Mouse (Mus musculus): ENCODE results near the gene Olfr948. TPM values are rescaled to one million over a fixed set of nuclear protein-coding genes. Genes with fewer than 3 reads are reported as not detected.

The Olfr948 gene
- polyA plus RNA-seq (2015; fragmentation: Illumina TruSeq; extraction: RNeasy Lipid Tissue Mini Kit (QIAGEN cat#74804); ENCODE audit: low read depth, low replicate concordance): not detected

DNA sequence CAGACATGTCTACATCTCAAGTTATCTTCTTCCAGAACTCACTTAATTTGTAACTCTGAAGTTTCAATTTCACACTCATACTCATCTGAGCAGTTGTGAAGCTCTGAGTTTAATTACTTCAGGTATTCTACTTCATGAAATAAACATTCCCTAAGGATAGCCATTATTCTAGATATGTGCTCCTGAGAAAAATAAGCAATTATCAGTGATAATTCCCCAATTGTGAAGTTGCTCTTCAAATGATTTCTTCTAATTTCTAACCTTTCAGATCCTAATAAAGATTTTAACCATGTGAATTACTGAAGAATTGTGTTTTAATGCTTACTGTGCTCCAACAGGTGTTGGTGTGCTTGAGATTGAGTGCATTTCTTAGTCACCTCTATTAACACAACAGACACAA is at the start of gene Olfr948:
TSS of gene Olfr948 (minus strand) at position 101 of the 400 bp plus-strand sequence.

DNA sequence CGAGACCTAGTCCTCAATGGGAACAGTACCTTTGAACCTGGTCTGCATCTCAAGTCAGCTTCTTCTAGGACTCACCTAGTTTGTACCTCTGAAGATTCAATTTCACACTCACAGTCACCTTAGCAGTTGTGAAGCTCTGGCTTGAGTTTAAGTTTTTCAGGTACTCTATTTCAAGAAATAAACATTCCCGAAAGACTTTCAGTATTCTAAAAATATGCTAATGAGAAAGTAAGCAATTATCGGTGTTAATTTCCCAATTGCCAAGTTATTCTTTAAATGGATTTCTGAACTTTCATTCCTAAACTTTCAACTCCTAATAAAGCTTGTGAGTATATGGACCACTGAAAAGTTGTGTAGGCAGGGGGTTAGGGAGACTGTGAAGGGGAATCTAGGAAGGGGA is 49.1 kb downstream of the Olfr948 start, which contains the start of gene Olfr945:
TSS of gene Olfr945 (minus strand) at position 101 of the 400 bp plus-strand sequence.

Other genes with a start within 250 kb of the Olfr948 start
- gene Olfr938, start 247.2 kb downstream of the Olfr948 start, polyA plus RNA-seq (2015; fragmentation: Illumina TruSeq; extraction: RNeasy Lipid Tissue Mini Kit (QIAGEN cat#74804); ENCODE audit: low read depth, low replicate concordance): not detected
- not detected for gene Olfr27, start 197.9 kb downstream of the Olfr948 start, polyA plus RNA-seq (2015; fragmentation: Illumina TruSeq; extraction: RNeasy Lipid Tissue Mini Kit (QIAGEN cat#74804); ENCODE audit: low read depth, low replicate concordance)
- gene Olfr943, start 159.7 kb downstream of the Olfr948 start, polyA plus RNA-seq (2015; fragmentation: Illumina TruSeq; extraction: RNeasy Lipid Tissue Mini Kit (QIAGEN cat#74804); ENCODE audit: low read depth, low replicate concordance): not detected
- gene Olfr944, start 124.1 kb downstream of the Olfr948 start, polyA plus RNA-seq (2015; fragmentation: Illumina TruSeq; extraction: RNeasy Lipid Tissue Mini Kit (QIAGEN cat#74804); ENCODE audit: low read depth, low replicate concordance): not detected
- gene Olfr1537, start 76.1 kb downstream of the Olfr948 start, polyA plus RNA-seq (2015; fragmentation: Illumina TruSeq; extraction: RNeasy Lipid Tissue Mini Kit (QIAGEN cat#74804); ENCODE audit: low read depth, low replicate concordance): not detected
- gene Olfr945, start 49.2 kb downstream of the Olfr948 start, polyA plus RNA-seq (2015; fragmentation: Illumina TruSeq; extraction: RNeasy Lipid Tissue Mini Kit (QIAGEN cat#74804); ENCODE audit: low read depth, low replicate concordance): not detected
- gene Olfr951, start 61.4 kb upstream of the Olfr948 start, polyA plus RNA-seq (2015; fragmentation: Illumina TruSeq; extraction: RNeasy Lipid Tissue Mini Kit (QIAGEN cat#74804); ENCODE audit: low read depth, low replicate concordance): not detected
- not detected for gene Olfr952, start 101.1 kb upstream of the Olfr948 start, polyA plus RNA-seq (2015; fragmentation: Illumina TruSeq; extraction: RNeasy Lipid Tissue Mini Kit (QIAGEN cat#74804); ENCODE audit: low read depth, low replicate concordance)
- not detected for gene Olfr954, start 130.7 kb upstream of the Olfr948 start, polyA plus RNA-seq (2015; fragmentation: Illumina TruSeq; extraction: RNeasy Lipid Tissue Mini Kit (QIAGEN cat#74804); ENCODE audit: low read depth, low replicate concordance)
- gene Olfr955, start 145.9 kb upstream of the Olfr948 start, polyA plus RNA-seq (2015; fragmentation: Illumina TruSeq; extraction: RNeasy Lipid Tissue Mini Kit (QIAGEN cat#74804); ENCODE audit: low read depth, low replicate concordance): not detected
- gene Olfr44, start 167.9 kb upstream of the Olfr948 start, polyA plus RNA-seq (2015; fragmentation: Illumina TruSeq; extraction: RNeasy Lipid Tissue Mini Kit (QIAGEN cat#74804); ENCODE audit: low read depth, low replicate concordance): not detected
- gene Olfr957, start 189.8 kb upstream of the Olfr948 start, polyA plus RNA-seq (2015; fragmentation: Illumina TruSeq; extraction: RNeasy Lipid Tissue Mini Kit (QIAGEN cat#74804); ENCODE audit: low read depth, low replicate concordance): not detected
- not detected for gene Olfr958, start 228.0 kb upstream of the Olfr948 start, polyA plus RNA-seq (2015; fragmentation: Illumina TruSeq; extraction: RNeasy Lipid Tissue Mini Kit (QIAGEN cat#74804); ENCODE audit: low read depth, low replicate concordance)
- gene Olfr959, start 249.5 kb upstream of the Olfr948 start, polyA plus RNA-seq (2015; fragmentation: Illumina TruSeq; extraction: RNeasy Lipid Tissue Mini Kit (QIAGEN cat#74804); ENCODE audit: low read depth, low replicate concordance): not detected